9 mouse cellular contexts compared by ENCODE assay signal in the genomic region with DNA sequence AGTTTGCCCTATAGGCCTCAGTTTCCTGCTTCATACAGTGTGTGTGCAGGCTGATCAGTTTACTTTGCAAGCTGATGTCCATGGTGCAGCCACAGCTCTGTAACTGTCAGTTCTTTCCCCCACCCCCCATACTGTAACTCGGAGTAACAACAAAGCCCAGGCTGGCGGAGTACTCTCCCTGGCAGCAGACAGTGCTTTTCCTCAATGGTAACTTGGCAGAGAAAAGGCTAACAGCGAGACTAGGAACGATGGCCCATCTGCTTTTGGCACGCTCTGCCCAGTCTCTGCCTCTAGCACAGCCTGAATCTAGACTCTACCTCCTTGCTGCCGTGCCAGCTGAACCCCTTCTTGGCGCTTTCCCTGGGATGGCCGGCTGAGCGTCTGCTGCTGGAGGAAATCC. TPM values are rescaled to one million over a fixed set of nuclear protein-coding genes. Genes with fewer than 3 reads are reported as not detected.
DNase-seq lines count a peak whose midpoint lies in the region; ATAC-seq lines count a peak whose summit lies in the region.
"Had no signal": no experiment of that assay in that cellular context is flagged by ENCODE, and none has a peak within 500 bp of the region (broad histone marks: within the 10 kb centered on the region; RNA-seq: fewer than 3 reads in every experiment).

No protein-coding gene starts in this region.

- no peaks in the 10 kb centered on the region for H3K4me1 ChIP-seq in hindbrain, embryonic 13.5 days (replicated peaks)
- no peaks in the 10 kb centered on the region for H3K4me1 ChIP-seq in hindbrain, embryonic 10.5 days (replicated peaks)
- H3K4me1 ChIP-seq: lung, embryonic 15.5 days had no signal

- no peak for DNase-seq in hindbrain, embryonic 10.5 days (ENCODE audit: low spot score)
- DNase-seq in brain, embryonic 18.5 days (ENCODE audit: low read depth, low spot score), result peak; percentile 45
- DNase-seq in cerebellum, postnatal 14 days, result peak; percentile 90
- peak; percentile 10 to 14 for DNase-seq in layer of hippocampus, postnatal 25 days (ENCODE audit: extremely low spot score in 1 of 2, low spot score in 1 of 2)
- DNase-seq in natural killer cell, adult 2 months (ENCODE audit: low spot score in 2 of 2), result no peak
- no peak for DNase-seq in frontal cortex, postnatal 25 days (ENCODE audit: low spot score in 2 of 2)
- DNase-seq in thymus, postnatal 14 days, result no peak

- no peak overlapping the region for H3K9ac ChIP-seq in hindbrain, embryonic 13.5 days
- H3K9ac ChIP-seq: lung, embryonic 15.5 days had no signal

- no peaks in the 10 kb centered on the region for H3K36me3 ChIP-seq in hindbrain, embryonic 13.5 days
- no peaks in the 10 kb centered on the region for H3K36me3 ChIP-seq in hindbrain, embryonic 10.5 days
- H3K36me3 ChIP-seq: lung, embryonic 15.5 days had no signal

- no peak overlapping the region for H3K27ac ChIP-seq in hindbrain, embryonic 13.5 days
- H3K27ac ChIP-seq in hindbrain, embryonic 10.5 days, result no peak overlapping the region
- H3K27ac ChIP-seq: lung, embryonic 15.5 days had no signal

- H3K4me2 ChIP-seq in hindbrain, embryonic 13.5 days, result no peak overlapping the region
- H3K4me2 ChIP-seq: lung, embryonic 15.5 days had no signal

- 84% methylated on average over 9 of the region's 9 CpGs for WGBS in hindbrain, embryonic 13.5 days
- 89% methylated on average over 9 of the region's 9 CpGs for WGBS in hindbrain, embryonic 10.5 days

- ATAC-seq in hindbrain, embryonic 13.5 days (ENCODE audit: low FRiP score), result peak; percentile 46; the same call in 1 of the 2 replicates

- peaks cover 5% of the 10 kb centered on the region; the same call in 1 of the 2 replicates for H3K27me3 ChIP-seq in hindbrain, embryonic 13.5 days
- H3K27me3 ChIP-seq in hindbrain, embryonic 10.5 days (ENCODE audit: insufficient read depth, poor library complexity, severe bottlenecking), result peaks cover 76% of the 10 kb centered on the region
- H3K27me3 ChIP-seq: lung, embryonic 15.5 days had no signal

- H3K9me3 ChIP-seq in hindbrain, embryonic 13.5 days, result no peaks in the 10 kb centered on the region
- H3K9me3 ChIP-seq in hindbrain, embryonic 10.5 days, result no peaks in the 10 kb centered on the region
- H3K9me3 ChIP-seq: lung, embryonic 15.5 days had no signal

- H3K4me3 ChIP-seq in hindbrain, embryonic 13.5 days, result no peak overlapping the region
- no peak overlapping the region for H3K4me3 ChIP-seq in hindbrain, embryonic 10.5 days
- H3K4me3 ChIP-seq: lung, embryonic 15.5 days had no signal

RNA-seq across cellular contexts. Expression of a gene that starts 24.3 kb away (rescaled TPM):
- 0.10 and 0.16 TPM in 2 replicates for polyA plus RNA-seq in hindbrain, embryonic 13.5 days (2015; fragmentation: Nextera tagmentation; extraction: Ambion mirVana)
- 0.27 and 0.46 TPM in 2 replicates for polyA plus RNA-seq in hindbrain, embryonic 10.5 days (2016; fragmentation: Nextera tagmentation; extraction: Ambion mirVana)
- 1 to 10 TPM; 1.4 to 1.5 TPM for total RNA-seq in layer of hippocampus, postnatal 25 days (2021)

Comparison
In these comparisons a context has a peak if more than half of its experiments do, and no peak if none do; other contexts are left out.
1. DNase-seq: peak in brain, embryonic 18.5 days (single experiment), cerebellum, postnatal 14 days (2 of 2) and layer of hippocampus, postnatal 25 days (2 of 2); none in hindbrain, embryonic 10.5 days (single experiment), natural killer cell, adult 2 months (0 of 2), frontal cortex, postnatal 25 days (0 of 2) and thymus, postnatal 14 days (single experiment).